Mouse (Mus musculus) myocyte (in vitro differentiated cells): Measurements from ENCODE around the gene Atrnl1. TPM values are rescaled to one million over a fixed set of nuclear protein-coding genes. Genes with fewer than 3 reads are reported as not detected.

ENCODE experiments used
- H3K27me3 ChIP-seq: one replicate; pipeline ENCODE4 v1.6.1; 2011; ENCODE audit not compliant: control insufficient read depth, insufficient read depth, insufficient read length
- H3K36me3 ChIP-seq: one replicate; pipeline ENCODE4 v1.6.1; 2011; ENCODE audit not compliant: control insufficient read depth, insufficient read depth
- H3K4me2 ChIP-seq: one replicate; pipeline ENCODE4 v1.6.1; 2011; ENCODE audit warnings: low read depth, control low read depth
- H3K4me3 ChIP-seq: one replicate; pipeline ENCODE4 v1.5.1; 2011; ENCODE audit warnings: mild to moderate bottlenecking, control low read depth, moderate library complexity
- H3K79me2 ChIP-seq: one replicate; pipeline ENCODE4 v1.6.1; 2011; ENCODE audit not compliant: control insufficient read depth, insufficient read depth
- H3ac ChIP-seq: one replicate; pipeline ENCODE4 v1.6.1; 2011; ENCODE audit not compliant: control insufficient read depth, insufficient read length
- CEBPB ChIP-seq: IDR thresholded peaks from 2 replicates; pipeline ENCODE4 v1.6.1; 2011; ENCODE audit warnings: mild to moderate bottlenecking, moderate library complexity; ENCODE audit not compliant: poor library complexity, insufficient read depth, severe bottlenecking
- E2F4 ChIP-seq: IDR thresholded peaks from one replicate; pipeline ENCODE4 v1.6.1; 2011; ENCODE audit warnings: mild to moderate bottlenecking, control low read depth, moderate library complexity; ENCODE audit not compliant: insufficient read depth
- MAX ChIP-seq: IDR thresholded peaks from one replicate; pipeline ENCODE4 v1.6.1; 2011; ENCODE audit warnings: low read depth, mild to moderate bottlenecking, control low read depth
- MYOD1 ChIP-seq, 3 experiments: IDR thresholded peaks; one replicate each; pipeline ENCODE4 v1.6.1; 2011; ENCODE audit warnings: control low read depth in 2 of 3, low read depth in 2 of 3, mild to moderate bottlenecking in 2 of 3, moderate library complexity in 1 of 3; ENCODE audit not compliant: insufficient read length in 2 of 3, control insufficient read depth in 1 of 3
- MYOG ChIP-seq, 3 experiments: IDR thresholded peaks; one replicate each; pipeline ENCODE4 v1.6.1; 2011; ENCODE audit warnings: control low read depth in 2 of 3, low read depth in 2 of 3, mild to moderate bottlenecking in 2 of 3; ENCODE audit not compliant: insufficient read length in 2 of 3, control insufficient read depth in 1 of 3, insufficient read depth in 1 of 3
- POLR2A ChIP-seq: IDR thresholded peaks from one replicate; pipeline ENCODE4 v1.6.1; 2011; ENCODE audit warnings: low read depth, mild to moderate bottlenecking, control low read depth, moderate library complexity; ENCODE audit not compliant: insufficient read length
- POLR2AphosphoS2 ChIP-seq: IDR thresholded peaks from one replicate; pipeline ENCODE4 v1.6.1; 2011; ENCODE audit warnings: low read depth, control low read depth; ENCODE audit not compliant: insufficient read length
- REST ChIP-seq: IDR thresholded peaks from one replicate; pipeline ENCODE4 v1.6.1; 2011; ENCODE audit warnings: mild to moderate bottlenecking, control low read depth, moderate library complexity; ENCODE audit not compliant: insufficient read depth, insufficient read length
- SRF ChIP-seq: IDR thresholded peaks from one replicate; pipeline ENCODE4 v1.6.1; 2011; ENCODE audit warnings: low read depth; ENCODE audit not compliant: control insufficient read depth, insufficient read length
- TCF12 ChIP-seq: IDR thresholded peaks from one replicate; pipeline ENCODE4 v1.6.1; 2011; ENCODE audit warnings: mild to moderate bottlenecking, control low read depth; ENCODE audit not compliant: poor library complexity, insufficient read depth, severe bottlenecking
- TCF3 ChIP-seq: IDR thresholded peaks from one replicate; pipeline ENCODE4 v1.6.1; 2011; ENCODE audit warnings: low read depth, control low read depth; ENCODE audit not compliant: insufficient read length
- USF1 ChIP-seq: IDR thresholded peaks from one replicate; pipeline ENCODE4 v1.6.1; 2011; ENCODE audit warnings: low read depth, mild to moderate bottlenecking, control low read depth, moderate library complexity
- polyA plus RNA-seq: library from polyadenylated mRNA; unstranded; fragments of >200 nt; fragmentation: generic; extraction: Trizol; gene quantifications from one replicate; pipeline ENCODE4 v1.2.1, GENCODE M21; 2012; ENCODE audit warnings: missing spikeins

Gene Atrnl1
- polyA plus RNA-seq, 1 experiment: 5.4 TPM

- Histone ChIP-seq H3K4me2 (no peak overlapping the region), H3K4me3 (no peak overlapping the region), H3K27me3 (no peaks in the 10 kb centered on the region), H3K79me2 (no peaks in the 10 kb centered on the region), H3ac (no peak overlapping the region), H3K36me3 (no peaks in the 10 kb centered on the region)
- TF ChIP-seq MYOG (IDR thresholded peaks at IDR 0.05; ENCODE audit: control insufficient read depth in 1 of 3, insufficient read depth in 1 of 3, insufficient read length in 2 of 3, low read depth in 2 of 3) (no peak), POLR2A (no peak), MYOD1 (IDR thresholded peaks at IDR 0.05; ENCODE audit: control insufficient read depth in 1 of 3, insufficient read length in 2 of 3, low read depth in 2 of 3) (no peak), TCF3 (no peak), MAX (no peak), USF1 (no peak), SRF (no peak)
Observed at GRCm38 (mm10) chr19:57725326-57725725, 114.5 kb downstream of the Atrnl1 start.

DNA sequence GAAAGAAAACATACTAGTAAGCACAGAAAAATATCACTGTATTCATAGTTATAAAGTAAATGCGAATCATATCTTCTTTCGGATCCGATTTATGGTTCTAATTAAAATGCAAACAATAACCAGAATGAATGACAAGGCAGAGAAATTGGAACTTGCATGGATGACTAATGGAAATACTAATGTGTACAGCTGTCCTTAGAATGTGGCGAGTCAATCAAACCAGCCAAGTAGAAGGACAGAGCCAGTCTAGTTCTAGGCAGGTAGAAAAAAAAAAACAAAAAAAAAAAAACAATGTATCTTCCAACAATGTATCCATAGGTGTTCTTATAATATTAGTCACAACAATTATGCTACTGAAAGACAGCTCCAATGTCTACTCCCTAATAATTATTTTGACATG, 116.2 kb downstream of the Atrnl1 start:
- Histone ChIP-seq H3K27me3 (no peaks in the 10 kb centered on the region), H3K4me3 (no peak overlapping the region), H3ac (no peak overlapping the region), H3K79me2 (no peaks in the 10 kb centered on the region), H3K4me2 (peak overlapping the region; percentile 48), H3K36me3 (no peaks in the 10 kb centered on the region)
- TF ChIP-seq SRF: no peak
- TF ChIP-seq MYOD1 (IDR thresholded peaks at IDR 0.05; ENCODE audit: control insufficient read depth in 1 of 3, insufficient read length in 2 of 3, low read depth in 2 of 3): peak; percentile 49 to 65 (median 55)
- TF ChIP-seq MAX: no peak
- no peak for TF ChIP-seq MYOG (IDR thresholded peaks at IDR 0.05; ENCODE audit: control insufficient read depth in 1 of 3, insufficient read depth in 1 of 3, insufficient read length in 2 of 3, low read depth in 2 of 3)
- TF ChIP-seq REST: no peak
- TF ChIP-seq E2F4: no peak
- no peak for TF ChIP-seq TCF12

- Histone ChIP-seq H3K4me2 (no peak overlapping the region), H3K4me3 (no peak overlapping the region), H3ac (no peak overlapping the region), H3K27me3 (no peaks in the 10 kb centered on the region), H3K36me3 (no peaks in the 10 kb centered on the region), H3K79me2 (no peaks in the 10 kb centered on the region)
- TF ChIP-seq SRF (no peak), MYOG (IDR thresholded peaks at IDR 0.05; ENCODE audit: control insufficient read depth in 1 of 3, insufficient read depth in 1 of 3, insufficient read length in 2 of 3, low read depth in 2 of 3) (no peak), MAX (no peak), POLR2AphosphoS2 (no peak), TCF12 (no peak), USF1 (no peak), CEBPB (no peak), REST (no peak), MYOD1 (IDR thresholded peaks at IDR 0.05; ENCODE audit: control insufficient read depth in 1 of 3, insufficient read length in 2 of 3, low read depth in 2 of 3) (no peak), POLR2A (no peak), TCF3 (no peak), E2F4 (no peak)
Observed at GRCm38 (mm10) chr19:57737475-57737874, 126.6 kb downstream of the Atrnl1 start.

- Histone ChIP-seq H3K4me2 (no peak overlapping the region), H3K79me2 (no peaks in the 10 kb centered on the region), H3K27me3 (no peaks in the 10 kb centered on the region), H3K4me3 (no peak overlapping the region), H3ac (no peak overlapping the region), H3K36me3 (no peaks in the 10 kb centered on the region)
- TF ChIP-seq CEBPB (no peak), USF1 (no peak), MYOD1 (IDR thresholded peaks at IDR 0.05; ENCODE audit: control insufficient read depth in 1 of 3, insufficient read length in 2 of 3, low read depth in 2 of 3) (no peak), MYOG (IDR thresholded peaks at IDR 0.05; ENCODE audit: control insufficient read depth in 1 of 3, insufficient read depth in 1 of 3, insufficient read length in 2 of 3, low read depth in 2 of 3) (no peak), SRF (no peak), MAX (no peak), TCF12 (no peak), TCF3 (no peak), POLR2A (no peak), E2F4 (no peak), REST (no peak), POLR2AphosphoS2 (no peak)
Observed at GRCm38 (mm10) chr19:57745579-57745978, 134.7 kb downstream of the Atrnl1 start.

GRCm38 (mm10) chr19:57746553-57746952, 135.7 kb downstream of the Atrnl1 start:
- Histone ChIP-seq H3K4me2 (no peak overlapping the region), H3K36me3 (no peaks in the 10 kb centered on the region), H3ac (no peak overlapping the region), H3K79me2 (no peaks in the 10 kb centered on the region), H3K27me3 (no peaks in the 10 kb centered on the region), H3K4me3 (no peak overlapping the region)
- TF ChIP-seq USF1 (no peak), E2F4 (no peak), TCF3 (no peak), CEBPB (no peak), SRF (no peak), TCF12 (no peak), POLR2AphosphoS2 (no peak), MAX (no peak), REST (no peak), MYOG (IDR thresholded peaks at IDR 0.05; ENCODE audit: control insufficient read depth in 1 of 3, insufficient read depth in 1 of 3, insufficient read length in 2 of 3, low read depth in 2 of 3) (no peak)
